Mouse (Mus musculus) adrenal gland, adult 2 months (tissue): ENCODE data around the gene Msrb1. TPM values are rescaled to one million over a fixed set of nuclear protein-coding genes. Genes with fewer than 3 reads are reported as not detected.
"Not testable (repeated sequence)": the region's sequence is repeated elsewhere in the genome, so short reads cannot be mapped to it uniquely, and the experiment has no call there.

Experiments
- DNase-seq: peaks from one replicate; pipeline ENCODE4 v3.0.0; 2021
- polyA plus RNA-seq: library from polyadenylated mRNA; depleted of rRNA; stranded (reverse); fragments of >200 nt; gene quantifications from 2 replicates; pipeline ENCODE4 v1.2.3, GENCODE M21; 2012
- total RNA-seq, 2 experiments: library from RNA; stranded (reverse); gene quantifications; 2 replicates each; pipeline ENCODE4 v1.2.3; 2021

Msrb1 gene
- total and polyA plus RNA-seq, 3 experiments = 95.7 to 118 (median 101) TPM

DNA sequence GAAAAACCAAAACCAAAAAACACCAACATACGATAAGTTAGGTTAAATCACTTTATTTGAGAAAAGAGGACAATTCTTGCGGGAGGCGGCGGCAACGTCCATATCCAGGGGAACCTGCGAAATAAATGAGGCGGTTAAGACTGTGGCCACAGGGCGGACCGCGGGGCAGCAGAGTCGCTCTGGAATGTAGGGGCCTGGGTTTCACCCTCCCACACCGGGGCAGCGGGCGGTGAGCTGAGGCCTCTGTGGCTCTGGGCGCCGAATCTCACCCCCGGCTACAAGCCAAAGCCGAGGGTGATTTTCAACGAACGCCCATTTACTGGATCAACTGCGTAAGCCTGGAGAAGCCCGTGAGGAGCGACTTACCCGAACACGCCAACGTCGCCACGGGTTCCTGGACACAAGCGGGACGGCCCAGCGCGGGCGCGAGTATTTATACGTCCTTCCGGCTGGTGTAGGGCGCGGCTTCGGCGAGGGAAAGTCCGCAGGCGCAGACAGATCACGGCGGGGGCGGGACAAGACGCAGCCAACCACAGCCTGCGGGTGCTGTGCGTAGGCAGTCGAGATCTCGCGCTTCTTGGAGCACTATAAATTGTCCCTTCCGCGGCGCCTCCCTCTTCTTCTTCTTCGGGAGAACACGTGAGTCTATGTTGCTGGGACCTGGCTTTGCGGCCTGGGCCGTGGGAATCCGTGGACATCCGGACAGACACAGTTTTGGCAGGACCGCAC is 16.8 kb upstream of the Msrb1 start:
- DNase-seq = peak; percentile 98

GRCm38 (mm10) chr17:24720616-24721015 is 15.8 kb upstream of the Msrb1 start:
- not testable (repeated sequence) for DNase-seq

GRCm38 (mm10) chr17:24721383-24721955 is 15.0 kb upstream of the Msrb1 start:
- DNase-seq = not testable (repeated sequence)

GRCm38 (mm10) chr17:24722220-24722924 is 14.1 kb upstream of the Msrb1 start:
- no peak for DNase-seq

DNA sequence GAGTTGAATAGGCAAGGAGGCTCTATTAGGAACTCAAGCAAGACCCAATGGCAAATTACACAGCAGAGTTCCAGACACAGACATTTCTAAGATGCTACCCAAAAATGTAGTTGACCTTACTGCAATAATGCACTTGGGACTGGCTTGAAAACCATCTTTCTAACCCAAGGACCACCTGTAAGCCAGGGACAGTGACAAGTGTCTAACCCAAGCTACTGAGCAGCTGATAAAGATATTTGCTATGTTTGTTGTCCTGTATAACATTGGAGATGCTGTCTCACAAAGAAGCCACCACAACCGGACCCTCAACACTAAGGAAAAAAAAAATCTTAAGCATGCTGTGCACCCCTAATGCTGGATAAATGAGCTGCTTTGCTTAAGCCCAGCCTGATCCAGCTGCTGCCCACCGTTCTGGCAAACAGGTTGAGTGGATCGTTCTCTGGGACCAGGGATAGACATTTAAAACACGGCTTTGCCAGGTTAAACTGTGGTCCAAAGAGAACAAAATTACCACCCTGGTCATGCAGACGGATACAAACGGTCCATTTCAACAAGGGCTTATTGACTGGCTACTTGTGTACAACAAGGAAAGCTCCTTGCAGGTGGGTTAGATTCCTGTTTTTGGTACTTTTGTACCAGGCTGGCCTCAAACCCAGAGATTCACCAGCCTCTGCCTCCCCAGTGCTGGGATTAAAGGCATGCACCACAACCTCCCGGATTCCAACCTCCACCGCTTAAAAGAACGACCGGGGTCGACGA is 13.1 kb upstream of the Msrb1 start:
- no peak for DNase-seq

- DNase-seq = no peak
Observed at GRCm38 (mm10) chr17:24723881-24724180, 12.6 kb upstream of the Msrb1 start.

- DNase-seq = peak; percentile 95
Observed at GRCm38 (mm10) chr17:24724184-24724583, 12.3 kb upstream of the Msrb1 start, which contains the start of gene Ndufb10. Gene Ndufb10, minus strand, starts transcription at chr17:24724478.

GRCm38 (mm10) chr17:24725637-24726390 is 10.6 kb upstream of the Msrb1 start:
- DNase-seq = no peak

GRCm38 (mm10) chr17:24727618-24728017 is 8.8 kb upstream of the Msrb1 start, which contains the start of gene Rpl3l:
Gene Rpl3l, plus strand, starts transcription at chr17:24727820.
- DNase-seq = no peak

DNA sequence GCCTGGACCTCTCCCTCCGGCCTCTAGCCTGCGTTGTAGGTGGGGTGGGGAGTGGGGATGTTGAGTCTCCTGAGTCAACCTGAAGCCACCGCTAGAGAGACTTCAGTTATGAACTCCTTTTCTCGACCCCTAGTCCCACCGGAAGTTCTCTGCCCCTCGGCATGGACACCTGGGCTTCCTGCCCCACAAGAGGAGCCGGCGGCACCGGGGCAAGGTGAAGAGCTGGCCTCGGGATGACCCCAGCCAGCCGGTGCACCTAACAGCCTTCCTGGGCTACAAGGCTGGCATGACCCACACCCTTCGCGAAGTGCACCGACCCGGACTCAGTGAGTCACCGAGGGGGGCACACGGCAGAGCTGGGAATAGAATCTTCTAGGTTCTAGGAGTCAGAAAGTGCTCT is 8.3 kb upstream of the Msrb1 start:
- DNase-seq = no peak

DNA sequence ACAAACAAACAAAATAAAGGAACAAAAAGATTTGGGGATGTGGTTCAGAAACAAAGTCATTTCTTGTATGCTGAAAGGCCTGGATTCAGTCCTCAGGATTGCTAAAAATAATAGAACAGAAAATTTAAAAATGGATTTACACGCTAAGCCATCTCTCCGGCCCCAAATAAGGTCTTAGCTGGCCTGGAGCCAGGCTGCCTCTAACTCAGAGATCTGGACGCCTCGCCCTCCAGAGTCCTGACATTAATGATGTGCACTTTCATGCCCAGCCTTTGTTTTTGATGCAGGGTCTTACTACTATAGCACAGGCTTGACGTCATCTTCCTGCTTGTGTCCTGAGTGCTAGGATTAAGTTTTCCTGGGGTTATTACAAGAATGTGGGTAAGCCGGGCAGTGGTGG is 7.4 kb upstream of the Msrb1 start:
- no peak for DNase-seq

DNA sequence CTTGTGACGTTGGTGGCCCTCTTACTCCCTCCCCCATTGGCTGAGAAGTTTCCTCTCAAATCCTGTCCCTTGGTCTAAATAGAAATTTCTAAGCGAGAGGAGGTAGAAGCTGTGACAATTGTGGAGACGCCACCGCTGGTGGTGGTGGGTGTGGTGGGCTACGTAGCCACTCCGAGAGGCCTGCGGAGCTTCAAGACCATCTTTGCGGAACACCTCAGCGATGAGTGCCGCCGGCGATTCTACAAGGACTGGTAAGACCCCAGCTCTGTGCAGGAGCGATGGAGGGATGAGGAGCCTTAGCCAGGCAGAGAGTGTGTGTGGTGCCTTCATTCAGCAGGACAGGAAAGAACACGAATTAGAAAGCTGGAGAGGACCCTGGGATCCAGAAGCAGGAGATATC is 5.7 kb upstream of the Msrb1 start:
- DNase-seq = no peak

DNA sequence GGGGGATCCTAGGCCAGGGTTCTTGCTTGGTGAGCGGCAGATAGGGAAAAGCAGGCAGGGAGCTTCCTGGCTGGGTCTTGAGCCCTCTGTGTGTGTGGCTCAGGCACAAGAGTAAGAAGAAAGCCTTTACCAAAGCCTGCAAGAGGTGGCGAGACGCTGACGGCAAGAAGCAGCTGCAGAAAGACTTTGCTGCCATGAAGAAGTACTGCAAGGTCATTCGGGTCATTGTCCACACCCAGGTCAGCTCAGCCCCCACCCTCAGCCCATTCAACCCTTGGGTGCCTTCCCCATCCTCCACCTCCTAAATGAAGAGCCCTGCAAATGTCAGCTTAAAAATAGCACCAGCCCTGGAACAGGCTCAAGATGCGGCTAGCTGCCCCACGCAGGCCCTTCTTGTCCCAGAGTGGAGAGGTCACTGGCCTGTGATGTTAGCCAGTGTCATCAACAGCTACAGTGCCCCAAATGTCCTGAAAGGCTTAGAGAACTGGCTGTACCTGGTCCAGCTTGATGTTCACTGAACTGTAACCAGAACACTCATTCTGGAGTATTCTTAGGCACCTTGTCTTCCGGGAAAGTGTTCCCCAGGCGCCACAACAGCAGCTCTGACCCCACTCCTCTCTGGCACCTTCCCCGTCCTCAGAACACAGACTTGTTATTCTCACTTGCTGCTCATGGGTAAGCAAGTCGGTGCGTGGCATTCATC is 4.1 kb upstream of the Msrb1 start:
- no peak for DNase-seq

DNA sequence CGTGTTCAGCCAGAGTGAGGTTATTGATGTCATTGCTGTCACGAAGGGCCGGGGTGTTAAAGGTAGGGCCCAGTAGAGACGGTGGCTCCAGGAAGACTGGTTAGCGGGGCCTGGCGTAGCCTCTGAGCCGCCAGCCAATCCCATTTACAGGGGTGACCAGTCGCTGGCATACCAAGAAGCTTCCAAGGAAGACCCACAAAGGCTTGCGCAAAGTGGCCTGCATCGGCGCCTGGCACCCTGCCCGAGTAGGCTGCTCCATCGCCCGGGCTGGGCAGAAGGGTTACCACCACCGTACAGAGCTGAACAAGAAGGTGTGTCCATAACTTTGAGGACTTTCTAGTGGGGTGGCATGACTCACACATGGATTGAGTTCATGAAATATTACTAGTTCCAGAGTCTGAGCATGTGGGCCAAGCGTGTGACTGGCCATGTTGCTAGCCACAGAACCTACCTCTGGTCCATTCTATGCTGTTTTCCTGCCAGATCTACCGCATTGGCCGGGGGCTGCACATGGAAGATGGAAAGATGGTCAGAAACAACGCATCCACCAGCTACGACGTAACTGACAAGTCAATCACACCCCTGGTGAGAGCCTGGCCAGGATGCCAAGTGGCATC is 2.9 kb upstream of the Msrb1 start:
- DNase-seq = no peak

DNA sequence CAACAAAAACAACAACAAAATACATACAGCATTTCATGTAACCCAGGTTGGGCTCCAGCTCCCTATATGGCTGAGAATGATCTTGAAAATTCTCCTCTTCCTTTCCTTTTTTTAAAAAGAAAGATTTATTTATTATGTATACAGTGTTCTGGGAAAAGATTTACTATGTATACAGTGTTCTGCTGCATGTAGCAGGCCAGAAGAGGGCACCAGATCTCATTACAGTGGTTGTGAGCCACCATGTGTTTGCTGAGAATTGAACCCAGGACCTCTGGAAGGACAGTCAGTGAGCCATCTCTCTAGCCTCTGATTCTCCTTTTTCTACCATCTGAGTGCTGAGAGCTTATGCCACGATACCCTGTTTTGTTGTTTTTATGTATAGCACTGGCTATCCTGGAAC is 1.9 kb upstream of the Msrb1 start:
- no peak for DNase-seq

DNA sequence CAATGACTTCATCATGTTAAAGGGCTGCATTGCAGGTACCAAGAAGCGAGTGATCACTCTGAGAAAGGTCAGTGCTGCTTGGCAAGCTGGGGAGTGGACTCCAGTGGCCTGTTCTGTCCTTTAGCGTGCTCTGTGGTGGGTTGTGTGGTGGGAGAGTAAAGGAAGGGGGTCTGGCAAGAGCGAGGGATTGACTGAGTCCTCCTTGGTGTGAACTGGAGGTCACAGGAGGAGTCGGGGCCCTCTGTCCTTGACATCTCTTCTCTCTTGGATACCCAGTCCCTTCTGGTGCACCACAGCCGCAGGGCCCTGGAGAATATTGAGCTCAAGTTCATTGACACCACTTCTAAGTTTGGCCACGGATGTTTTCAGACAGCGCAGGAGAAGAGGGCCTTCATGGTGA is 996 bp upstream of the Msrb1 start:
- DNase-seq = no peak

DNA sequence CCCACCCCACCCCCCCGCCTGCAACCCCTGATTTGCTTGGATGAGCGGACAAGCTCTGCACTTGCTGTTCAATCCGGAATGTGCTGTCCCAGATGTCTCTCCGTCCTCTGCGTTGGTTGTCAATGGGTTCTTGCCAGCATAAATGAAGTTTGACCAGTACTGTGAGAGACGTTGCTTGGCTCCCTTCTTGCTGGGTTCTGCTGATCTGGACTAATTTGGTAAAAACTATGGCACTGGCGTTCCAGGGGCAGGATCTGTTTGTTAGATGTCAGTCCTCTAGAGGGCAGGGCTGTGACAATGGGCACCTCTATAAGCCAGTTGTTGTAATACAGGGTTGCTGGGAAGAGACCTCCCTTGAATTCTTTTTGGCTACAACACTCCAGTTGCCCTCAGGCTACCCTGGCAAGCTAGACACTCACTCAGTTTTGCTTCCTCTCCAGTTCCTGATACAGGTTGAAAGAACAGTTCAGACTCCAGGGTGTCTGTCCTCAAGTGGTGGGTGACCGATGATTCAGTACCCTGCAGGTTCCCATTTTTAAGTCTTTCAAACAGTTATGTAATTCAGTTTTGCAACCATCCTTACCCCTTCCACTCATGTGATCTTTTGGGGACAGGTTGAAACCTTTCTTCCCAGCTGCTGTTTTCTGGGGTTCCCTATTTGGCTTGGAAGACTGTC is 831 bp downstream of the Msrb1 start:
- DNase-seq = peak; percentile 40

DNA sequence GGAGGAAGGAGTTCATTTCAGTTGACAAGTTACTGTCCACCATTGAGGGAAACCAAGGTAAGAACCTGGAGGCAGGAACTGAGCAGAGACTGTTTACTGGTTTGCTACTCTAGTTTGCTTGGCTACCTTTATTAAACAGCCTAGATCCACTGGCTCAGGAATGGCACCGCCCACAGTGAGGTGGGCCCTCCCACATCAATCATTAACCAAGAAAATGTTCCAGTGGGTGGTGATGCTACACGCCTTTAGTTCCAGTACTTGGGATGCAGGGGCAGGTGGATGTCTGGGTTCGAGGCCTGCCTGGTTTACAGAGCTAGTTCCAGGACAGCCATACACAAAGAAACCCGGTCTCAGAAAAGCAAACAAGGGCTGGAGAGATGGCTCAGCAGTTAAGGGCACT is 1.8 kb downstream of the Msrb1 start:
- DNase-seq = no peak

GRCm38 (mm10) chr17:24739926-24740325 is 3.5 kb downstream of the Msrb1 start:
- no peak for DNase-seq

GRCm38 (mm10) chr17:24742307-24742706 is 5.9 kb downstream of the Msrb1 start:
- peak; percentile 72 for DNase-seq
